Mouse (Mus musculus): Measurements from ENCODE around the gene Arih1. TPM values are rescaled to one million over a fixed set of nuclear protein-coding genes. Genes with fewer than 3 reads are reported as not detected.

The Arih1 gene
- polyA plus RNA-seq (2015; fragmentation: Nextera tagmentation; extraction: Ambion mirVana) = 10.7 and 11.5 TPM in 2 replicates

GRCm38 (mm10) chr9:59486549-59487065 lies at the start of gene Arih1:
Arih1 (minus strand) TSS chr9:59486618.

GRCm38 (mm10) chr9:59353253-59353639 lies 133.2 kb downstream of the Arih1 start, which contains the start of gene Bbs4:
Bbs4 (minus strand) TSS chr9:59353508.

Other genes starting within 250 kb of the Arih1 start
- 9.6 and 12.7 TPM in 2 replicates for gene Adpgk, start 195.1 kb downstream of the Arih1 start, polyA plus RNA-seq (2015; fragmentation: Nextera tagmentation; extraction: Ambion mirVana)
- 4.7 and 5.8 TPM in 2 replicates for gene Bbs4, start 133.1 kb downstream of the Arih1 start, polyA plus RNA-seq (2015; fragmentation: Nextera tagmentation; extraction: Ambion mirVana)
- gene Hexa, start 52.9 kb upstream of the Arih1 start, polyA plus RNA-seq (2015; fragmentation: Nextera tagmentation; extraction: Ambion mirVana) = 42.6 and 55.5 TPM in 2 replicates
- 0.22 and 0.60 TPM in 2 replicates for gene Tmem202, start 53.2 kb upstream of the Arih1 start, polyA plus RNA-seq (2015; fragmentation: Nextera tagmentation; extraction: Ambion mirVana)
- gene Celf6, start 91.3 kb upstream of the Arih1 start, polyA plus RNA-seq (2015; fragmentation: Nextera tagmentation; extraction: Ambion mirVana) = 0.04 TPM in 1 of 2 replicates, not detected in the other
- 13.4 and 14.6 TPM in 2 replicates for gene Parp6, start 130.7 kb upstream of the Arih1 start, polyA plus RNA-seq (2015; fragmentation: Nextera tagmentation; extraction: Ambion mirVana)
- gene Pkm, start 169.8 kb upstream of the Arih1 start, polyA plus RNA-seq (2015; fragmentation: Nextera tagmentation; extraction: Ambion mirVana) = 1,677 and 1,779 TPM in 2 replicates
- gene Gramd2, start 193.5 kb upstream of the Arih1 start, polyA plus RNA-seq (2015; fragmentation: Nextera tagmentation; extraction: Ambion mirVana) = 0.36 and 0.85 TPM in 2 replicates

All from skeletal muscle tissue, postnatal 0 days (tissue).